Mouse (Mus musculus) adrenal gland, postnatal 14 days (tissue): Measurements from ENCODE around the gene 1110008P14Rik. TPM values are rescaled to one million over a fixed set of nuclear protein-coding genes. Genes with fewer than 3 reads are reported as not detected.
A peak's percentile ranks its signal among the peaks of the same experiment; 100 is the strongest.

Experiments used
- DNase-seq: peaks from one replicate; pipeline ENCODE4 v3.0.0; 2021; ENCODE audit warnings: mixed read lengths
- total RNA-seq: library from RNA; stranded (reverse); gene quantifications from 2 replicates; pipeline ENCODE4 v1.2.3, GENCODE M21; 2021

The 1110008P14Rik gene
- total RNA-seq, 1 experiment from 2014 or later: 159 TPM

DNA sequence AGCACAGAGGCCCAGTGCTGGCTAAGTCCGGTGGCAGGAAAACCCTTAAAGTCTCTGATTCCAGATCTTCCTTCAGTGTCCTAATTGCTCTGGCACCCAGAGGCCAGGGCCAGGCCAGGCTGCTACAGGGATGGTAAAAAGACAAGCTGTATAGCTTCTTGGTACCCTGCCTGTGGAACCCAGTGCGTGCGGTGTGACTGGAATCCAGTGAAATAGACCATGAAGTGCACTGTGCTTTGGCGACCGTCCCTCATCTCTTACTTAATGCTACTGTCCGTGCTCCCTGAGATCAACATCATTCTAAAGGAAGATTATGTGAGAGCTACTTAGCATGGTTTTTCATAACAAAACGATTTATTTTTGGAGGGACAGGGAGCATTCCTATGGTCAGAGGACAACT is 29.7 kb upstream of the 1110008P14Rik start:
- DNase-seq: no peak

DNA sequence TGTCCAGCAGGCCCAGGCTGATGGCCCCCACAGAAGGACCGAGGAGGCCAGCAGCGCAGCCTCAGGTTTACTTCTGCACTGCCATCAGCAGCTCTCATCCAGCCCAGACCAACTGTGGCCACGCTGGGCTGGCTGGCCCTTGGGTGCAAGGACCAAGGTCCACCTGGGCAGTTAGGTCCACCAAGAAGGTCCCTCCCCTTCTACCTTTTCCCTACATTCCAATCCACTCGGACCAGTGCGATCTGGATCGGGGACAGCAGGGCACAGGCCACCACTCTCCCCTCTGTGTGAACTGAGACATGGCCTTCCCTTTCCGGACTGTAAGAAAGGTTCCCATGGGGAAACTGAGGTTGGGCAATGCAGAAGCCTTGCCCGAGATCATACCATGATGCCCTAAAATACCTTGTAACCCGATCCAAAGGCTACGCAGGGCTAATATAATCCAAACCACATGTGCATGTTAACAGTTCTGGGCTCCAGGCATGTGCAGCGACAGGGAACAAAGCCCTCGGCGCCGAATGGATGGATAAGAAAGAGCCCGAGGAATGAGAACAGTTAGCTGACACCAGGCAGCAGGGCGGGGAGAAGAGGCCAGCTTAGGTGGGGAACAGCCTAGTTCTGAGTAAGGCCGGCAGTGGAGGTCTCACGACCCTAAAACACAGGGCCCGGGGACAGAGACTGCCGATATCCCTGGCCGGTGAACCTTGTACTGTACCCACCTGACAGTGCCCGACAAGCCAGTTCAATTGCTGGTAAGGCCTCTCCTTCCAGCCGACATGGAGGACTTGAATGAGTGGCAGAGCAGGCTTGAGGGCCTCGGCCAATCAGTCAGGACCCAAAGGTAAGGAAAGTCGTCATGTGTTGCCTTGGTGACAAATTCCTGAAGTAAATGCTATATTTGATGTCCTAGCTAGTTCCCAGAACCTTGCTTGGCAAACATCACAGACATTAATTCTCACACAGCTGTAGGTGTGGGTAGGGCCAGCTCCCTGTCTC is 27.0 kb upstream of the 1110008P14Rik start:
- peak; percentile 49 for DNase-seq

DNA sequence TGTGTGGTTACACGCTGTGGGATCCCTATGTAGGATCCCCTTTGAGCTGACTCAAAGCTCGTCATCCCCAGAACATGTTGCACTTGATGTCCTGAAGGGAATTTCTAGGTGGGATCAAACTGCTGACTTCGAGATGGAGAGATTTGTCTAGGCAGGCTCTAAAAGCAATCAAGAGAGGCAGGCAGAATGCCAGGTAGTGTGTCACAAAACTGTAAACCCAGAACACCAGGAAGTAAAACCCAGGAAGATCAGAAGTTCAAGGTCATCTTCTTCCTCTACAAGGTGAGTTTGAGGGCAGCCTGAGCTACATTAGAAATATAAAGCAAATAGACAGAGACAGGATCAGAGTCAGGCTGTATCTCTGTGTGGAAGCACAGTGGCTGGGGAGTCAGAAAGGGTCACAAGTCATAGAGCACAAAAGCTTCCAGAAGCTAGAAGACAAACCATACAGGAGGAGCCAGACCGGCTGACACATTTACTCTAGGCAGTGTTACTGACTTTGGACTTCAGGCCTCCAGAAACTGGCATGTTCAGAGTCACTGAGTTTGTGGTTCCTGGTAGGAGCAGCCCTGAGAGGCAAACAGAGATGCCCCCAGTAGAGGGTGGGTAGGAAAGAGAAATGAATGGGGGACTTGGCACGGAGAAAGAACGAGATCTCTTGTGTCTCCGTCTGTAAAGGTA is 25.5 kb upstream of the 1110008P14Rik start:
- DNase-seq: no peak

DNA sequence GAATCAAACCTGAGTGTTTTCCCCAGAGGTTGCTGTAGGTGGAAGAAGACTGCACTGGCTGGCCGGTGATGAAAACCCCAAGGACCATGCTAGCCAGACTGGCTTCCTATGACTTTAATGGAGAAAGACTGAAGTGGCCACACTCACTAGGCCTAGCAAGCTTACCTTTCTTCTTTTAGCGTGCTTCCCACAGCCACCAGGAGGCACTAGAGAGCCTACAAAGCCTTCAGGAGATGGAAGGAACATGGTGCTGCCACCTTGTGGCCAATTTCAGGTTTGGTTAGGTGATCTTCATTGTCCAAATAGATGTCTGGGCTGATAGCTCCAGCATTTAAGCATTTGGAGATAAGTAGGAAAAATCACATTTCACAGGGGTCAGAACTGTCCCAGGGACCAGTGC is 22.9 kb upstream of the 1110008P14Rik start:
- DNase-seq: peak; percentile 96

DNA sequence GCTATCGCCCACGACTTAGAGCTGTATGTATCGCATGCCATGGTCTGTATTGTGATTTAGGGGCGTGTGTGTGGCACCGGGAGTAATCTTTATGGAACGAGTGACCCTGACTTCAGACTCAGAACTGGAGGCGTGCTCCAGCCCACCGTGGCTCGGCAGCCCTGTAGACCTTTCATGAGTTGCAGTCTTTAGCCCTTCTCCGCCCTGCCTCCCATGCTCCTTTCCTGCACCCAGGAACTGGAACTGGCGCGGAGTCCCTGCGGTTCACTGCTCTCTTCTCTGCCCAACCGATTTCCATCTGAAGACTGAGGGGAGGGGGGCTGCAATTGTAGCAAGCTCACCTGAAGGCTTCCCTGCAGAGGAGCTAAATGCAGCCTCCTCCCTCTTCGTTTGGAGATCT is 15.0 kb upstream of the 1110008P14Rik start:
- no peak for DNase-seq

DNA sequence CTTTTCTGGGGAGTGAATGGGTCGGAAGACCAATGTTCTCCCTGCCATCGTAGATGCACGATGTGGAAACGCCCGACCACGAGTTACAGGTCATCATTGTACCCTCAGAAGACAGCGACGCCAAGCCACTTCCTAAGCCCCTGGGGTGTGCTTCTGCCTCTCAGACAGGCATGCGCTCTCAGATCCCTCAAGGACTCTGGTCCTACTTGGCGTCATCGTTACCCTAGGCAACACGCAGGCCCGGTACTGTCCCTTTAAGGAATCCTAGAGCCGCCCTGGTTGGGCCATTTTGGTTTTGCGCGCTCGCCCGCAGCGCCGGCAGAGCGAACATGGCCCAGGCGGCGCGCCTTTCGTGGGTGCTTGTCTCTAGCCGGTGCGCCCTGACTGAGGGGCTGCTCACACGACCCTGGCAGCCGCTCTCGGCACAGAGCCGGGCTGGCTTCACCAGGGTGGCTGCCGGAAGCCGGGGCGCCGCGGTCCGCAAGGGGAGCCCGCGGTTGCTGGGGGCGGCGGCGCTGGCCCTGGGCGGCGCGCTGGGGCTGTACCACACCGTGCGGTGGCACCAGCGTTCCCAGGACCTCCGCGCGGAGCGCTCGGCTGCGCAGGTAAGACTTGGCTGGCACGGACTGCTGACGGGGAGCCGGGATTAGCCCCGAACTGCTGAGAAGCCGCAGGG is 14.3 kb upstream of the 1110008P14Rik start:
- DNase-seq: peak; percentile 94

DNA sequence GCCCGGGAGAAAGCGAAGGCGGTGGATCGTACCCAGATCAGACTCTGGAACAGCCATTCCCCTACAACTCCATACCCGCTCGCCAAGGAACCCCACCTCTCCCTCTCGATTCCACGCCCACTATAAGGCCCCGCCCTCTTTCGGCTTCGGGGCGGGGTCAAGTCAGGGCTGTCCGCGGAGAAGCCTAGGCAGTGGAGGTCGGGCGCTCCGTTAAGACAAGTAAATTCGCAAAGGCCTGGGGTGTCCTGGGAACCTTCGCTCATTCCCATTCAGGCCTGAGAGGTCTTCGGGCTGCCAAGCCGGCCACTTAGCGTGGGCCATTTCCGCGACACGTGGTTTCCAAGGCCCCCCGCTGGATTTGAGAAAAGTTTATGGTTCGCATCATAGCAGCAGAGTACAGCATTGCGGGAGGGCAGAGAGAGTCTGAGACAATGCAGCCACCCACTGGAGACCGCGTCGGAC is 13.8 kb upstream of the 1110008P14Rik start, which contains the start of gene Ptges2:
Gene Ptges2, plus strand, starts transcription at position 413 of the 462 bp plus-strand sequence.
- DNase-seq: peak; percentile 93

DNA sequence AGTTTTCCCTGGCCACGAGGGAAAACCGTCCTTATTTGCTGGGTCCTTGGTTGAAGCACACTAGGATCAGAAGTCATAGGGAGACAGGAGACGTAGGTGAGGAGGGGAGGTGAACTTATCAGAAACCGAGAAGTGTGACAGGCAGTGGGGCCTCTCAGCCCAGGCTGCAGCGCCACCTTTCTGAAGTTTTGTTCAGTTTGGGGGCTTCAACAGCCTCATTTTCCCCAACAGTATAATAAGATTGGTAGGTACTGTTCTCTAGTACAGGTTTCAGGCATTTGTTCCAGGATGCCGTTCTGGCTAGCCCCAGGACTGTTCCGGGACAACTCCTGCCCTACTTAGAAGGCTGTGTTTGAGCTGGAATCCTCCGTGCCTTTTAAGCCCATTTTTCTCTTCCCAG is 13.2 kb upstream of the 1110008P14Rik start:
- DNase-seq: peak; percentile 61

DNA sequence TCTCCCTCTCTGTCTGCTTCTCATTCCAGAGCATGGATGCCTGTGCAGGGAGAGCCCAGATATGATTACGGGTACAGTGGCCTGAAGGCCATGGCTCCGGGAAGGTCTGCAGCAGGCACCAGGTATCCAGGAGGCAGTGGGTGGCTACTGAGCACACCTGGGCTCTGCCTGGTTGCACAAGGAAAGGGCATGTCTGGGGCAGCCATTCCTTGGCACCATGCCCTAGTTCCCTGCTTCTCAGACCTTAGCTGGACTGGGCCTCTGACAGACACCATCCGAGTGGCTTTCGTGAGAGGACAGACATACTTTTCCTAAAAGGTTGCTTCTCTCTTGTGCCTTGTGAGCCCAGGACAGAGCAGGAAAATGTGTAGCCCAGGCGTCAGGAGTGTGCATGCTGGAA is 10.3 kb upstream of the 1110008P14Rik start:
- peak; percentile 47 for DNase-seq

DNA sequence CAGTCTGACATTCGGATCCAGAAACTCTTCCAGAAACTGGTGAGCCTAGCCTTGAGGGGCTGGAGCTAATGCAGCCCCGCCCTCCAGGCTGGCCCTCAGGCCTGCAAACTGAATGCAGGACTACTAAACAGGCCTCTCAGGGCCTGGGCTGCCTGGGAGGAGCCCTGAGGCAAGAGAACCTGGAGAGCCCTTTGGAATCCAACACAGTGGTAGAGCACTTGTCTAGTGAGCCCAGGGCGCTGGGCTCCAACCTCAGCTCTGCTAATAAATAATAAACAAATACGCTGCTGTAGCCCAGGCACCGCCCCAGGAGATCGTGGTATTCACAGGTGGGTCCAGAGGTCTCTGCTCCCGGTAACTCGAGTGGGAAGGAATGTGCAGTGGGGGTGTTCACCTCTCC is 9.1 kb upstream of the 1110008P14Rik start:
- no peak for DNase-seq

DNA sequence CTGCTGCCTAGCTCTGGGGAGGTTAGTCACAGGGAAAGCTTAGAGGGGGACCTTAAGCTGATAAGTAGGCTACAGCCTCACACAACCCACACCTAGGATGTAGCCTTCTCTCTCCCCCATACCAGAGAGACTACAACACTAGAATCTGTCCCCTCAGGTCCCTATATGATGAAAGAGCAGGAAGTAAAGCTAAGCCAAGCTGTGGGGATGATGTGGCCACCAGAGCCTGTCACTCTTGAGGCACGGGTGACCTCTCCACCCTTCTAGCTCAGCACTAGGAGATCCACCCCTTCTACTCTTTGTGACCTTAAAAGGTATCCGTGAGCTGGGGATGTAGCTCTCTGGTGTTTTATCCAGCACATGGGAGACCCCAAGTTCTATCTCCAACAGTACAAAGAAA is 7.4 kb upstream of the 1110008P14Rik start:
- DNase-seq: no peak

DNA sequence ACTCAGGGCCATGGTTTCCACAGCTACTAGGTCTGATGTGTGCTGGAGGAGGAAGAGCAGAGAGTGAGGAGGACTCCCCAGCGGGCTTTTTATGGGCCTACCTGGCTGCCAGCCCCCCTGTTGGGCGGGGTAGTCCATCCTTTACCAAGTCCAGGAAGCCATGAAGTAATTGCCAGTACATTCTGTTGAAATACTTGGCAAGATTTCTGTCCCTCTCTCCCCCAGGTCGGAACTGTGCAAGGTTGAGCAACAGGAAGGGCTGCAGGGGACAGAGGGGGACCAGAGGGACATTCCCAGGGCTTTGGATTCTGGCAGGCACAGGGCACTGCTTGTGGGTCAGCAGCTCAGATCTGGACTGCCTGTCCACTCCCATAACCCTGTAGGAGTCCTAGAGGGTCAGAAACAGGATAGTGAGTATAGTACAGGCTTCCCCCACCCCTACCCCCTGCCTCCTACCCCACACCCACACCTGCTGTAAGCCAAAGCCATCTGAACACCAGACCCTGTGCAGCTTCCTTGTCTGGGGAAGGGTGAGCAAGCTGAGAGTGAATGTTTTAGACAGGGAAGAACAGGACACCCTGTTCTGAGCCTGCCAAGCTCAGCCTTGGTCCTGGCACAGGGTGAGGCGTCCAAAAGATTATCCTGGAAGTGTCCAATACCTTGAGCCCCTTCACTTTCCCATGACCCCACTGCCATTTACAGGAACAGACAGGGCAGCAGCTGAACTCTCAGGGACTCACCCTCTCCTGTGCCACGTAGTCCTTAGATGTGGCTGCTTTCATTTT is 6.2 kb upstream of the 1110008P14Rik start, which contains the start of gene Lcn2:
Gene Lcn2, minus strand, starts transcription at position 547 of the 785 bp plus-strand sequence.
- DNase-seq: peak; percentile 60

DNA sequence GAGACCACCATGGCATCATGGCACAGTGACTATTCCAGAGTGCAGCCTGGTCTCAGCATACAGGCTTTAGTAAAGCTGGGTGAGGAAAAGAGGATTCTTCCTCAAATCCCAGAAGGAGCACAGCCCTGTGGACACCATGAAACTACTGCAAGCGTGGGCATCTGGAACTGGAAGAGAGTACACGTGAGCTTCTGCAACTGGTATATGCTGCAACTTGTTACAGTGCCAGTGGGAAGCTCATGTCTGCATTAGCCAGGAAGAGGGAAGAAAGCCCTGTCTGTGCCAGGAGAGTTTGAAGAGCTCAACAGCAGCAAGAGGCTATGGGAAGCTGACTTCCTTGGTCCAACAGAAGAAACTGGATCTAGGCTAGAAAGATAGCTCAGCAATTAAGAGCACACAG is 951 bp upstream of the 1110008P14Rik start:
- no peak for DNase-seq

DNA sequence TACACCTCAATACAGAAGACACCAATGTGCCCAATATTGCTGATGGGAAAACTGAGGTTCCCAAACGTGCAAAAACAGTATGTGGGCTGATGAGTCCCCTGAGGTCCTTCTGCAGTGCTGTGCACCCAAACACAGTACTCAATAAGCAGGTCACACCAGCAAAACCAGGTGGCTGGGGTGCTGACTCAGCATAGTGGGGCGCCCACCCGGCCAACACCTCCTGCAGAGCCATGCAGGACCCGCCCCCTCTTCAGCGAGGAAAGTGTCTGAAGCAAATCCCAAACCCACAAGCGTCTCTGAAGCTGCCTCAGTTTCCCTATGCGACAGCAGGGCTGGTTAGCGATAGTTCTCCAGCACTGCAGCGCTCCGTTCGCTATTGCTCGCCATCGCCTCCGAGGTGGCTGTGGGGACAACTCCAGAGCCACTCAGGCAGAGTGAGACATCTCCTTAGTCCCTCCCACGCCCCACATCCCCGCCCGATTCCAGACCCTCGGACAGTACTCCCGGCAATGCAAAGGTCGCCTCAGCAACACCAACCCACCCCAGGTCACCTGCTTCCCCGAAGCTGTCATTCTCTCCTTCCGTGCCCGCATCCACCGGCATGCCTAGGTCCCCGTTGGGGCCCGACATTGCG is 480 bp downstream of the 1110008P14Rik start:
- no peak for DNase-seq

DNA sequence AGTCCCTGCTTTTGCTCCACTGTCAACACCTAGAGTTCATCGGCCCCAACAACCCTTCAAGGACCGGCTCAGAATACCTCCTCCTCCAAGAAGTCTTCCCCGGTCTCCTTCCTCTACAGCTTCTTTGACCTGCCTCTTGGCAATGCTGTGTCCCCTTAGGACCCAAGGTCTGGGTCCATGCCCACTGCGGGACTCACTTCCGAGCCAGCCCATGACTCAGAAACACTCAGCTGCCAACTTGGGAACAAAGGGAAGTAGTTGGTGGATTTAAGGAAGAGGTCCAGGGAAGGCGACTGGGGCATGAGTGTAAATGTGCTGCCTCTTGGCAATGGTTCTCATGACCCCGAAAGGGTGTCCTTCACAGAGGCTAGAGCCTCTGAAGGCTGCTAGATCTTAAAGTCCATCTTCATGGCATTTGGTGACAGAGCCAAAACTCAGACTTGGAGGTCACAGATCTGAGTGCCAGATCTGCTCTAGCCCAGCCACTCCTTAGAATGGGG is 1.7 kb downstream of the 1110008P14Rik start:
- DNase-seq: peak; percentile 86

DNA sequence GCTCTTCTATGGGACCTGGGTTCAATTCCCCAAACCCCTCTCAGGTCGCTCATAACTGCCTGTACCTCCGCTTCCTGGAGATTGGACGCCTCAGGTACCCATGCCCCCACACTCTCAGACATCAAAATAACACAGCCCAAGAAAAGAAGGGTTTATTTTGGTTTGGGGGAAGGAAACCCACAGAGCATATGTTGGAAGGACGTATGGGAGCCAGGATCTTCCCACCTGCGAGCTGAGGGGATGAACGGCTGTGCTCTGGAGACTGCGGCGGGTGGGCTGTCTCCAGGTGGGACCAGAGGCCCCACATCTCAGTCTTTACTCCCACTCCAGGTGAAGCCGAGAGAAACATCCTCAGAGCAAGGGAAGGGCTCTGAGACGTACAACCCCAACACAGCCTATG is 4.8 kb downstream of the 1110008P14Rik start:
- DNase-seq: no peak

DNA sequence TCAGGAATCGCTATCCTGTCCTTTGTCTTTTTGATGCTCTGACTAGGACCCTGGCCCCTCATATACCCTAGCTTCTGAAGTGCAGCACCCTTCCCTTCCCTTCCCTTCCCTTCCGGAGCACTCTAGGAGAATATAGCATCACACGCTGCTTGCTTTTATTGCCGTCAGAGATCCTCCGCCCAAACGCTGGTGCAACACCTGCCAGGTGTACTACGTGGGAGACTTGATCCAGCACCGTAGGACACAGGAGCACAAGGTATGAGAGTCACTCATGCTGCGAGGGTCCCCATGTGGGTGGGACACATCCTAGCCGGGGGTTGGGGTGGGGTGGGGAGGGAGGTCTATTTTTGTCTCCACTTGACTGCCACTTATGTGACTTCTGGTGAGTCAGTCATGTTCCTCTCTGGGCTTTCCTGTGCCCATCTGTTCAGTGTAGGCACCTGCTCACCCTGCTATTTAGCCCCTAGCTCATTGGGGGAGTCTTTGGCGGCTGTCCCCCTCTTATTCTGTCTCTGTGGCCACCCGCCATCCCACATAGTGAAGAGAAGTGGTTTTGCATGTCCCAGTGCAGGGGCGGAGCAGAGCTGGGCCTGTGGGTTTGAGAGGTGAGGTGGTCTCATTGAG is 6.3 kb downstream of the 1110008P14Rik start:
- DNase-seq: no peak

DNA sequence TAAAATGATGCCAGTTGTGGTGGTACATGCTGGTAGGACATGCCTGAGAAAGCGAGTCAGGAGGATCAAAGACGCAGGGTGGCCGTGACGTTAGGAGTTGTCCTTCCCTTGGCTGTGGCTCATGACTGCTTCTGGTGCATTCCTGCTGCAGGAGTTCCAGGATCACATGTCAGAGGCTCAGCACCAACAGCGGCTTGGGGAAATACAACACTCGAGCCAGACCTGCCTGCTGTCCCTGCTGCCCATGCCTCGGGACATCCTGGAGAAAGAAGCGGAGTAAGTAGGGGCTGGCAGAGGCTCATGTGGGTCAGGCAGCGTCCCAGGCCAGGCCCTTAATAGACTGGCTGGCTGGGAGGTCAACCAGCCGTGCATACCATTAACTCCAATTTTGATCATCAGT is 7.5 kb downstream of the 1110008P14Rik start:
- DNase-seq: no peak

DNA sequence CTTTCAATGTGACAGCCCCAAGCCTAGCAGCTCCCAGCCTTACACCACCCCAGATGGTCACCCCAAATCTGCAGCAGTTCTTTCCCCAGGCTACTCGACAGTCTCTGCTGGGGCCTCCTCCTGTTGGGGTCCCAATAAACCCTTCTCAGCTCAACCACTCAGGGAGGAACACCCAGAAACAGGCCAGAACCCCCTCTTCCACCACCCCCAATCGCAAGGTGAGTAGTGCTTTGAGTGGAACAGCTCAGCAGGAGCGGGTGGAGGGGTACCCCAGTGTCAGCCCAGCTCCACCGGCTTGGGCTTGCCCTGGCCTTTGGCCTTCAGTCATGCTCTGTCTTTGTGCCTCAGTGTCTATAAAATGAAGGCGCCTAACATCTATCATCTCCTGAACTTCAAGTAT is 14.4 kb downstream of the 1110008P14Rik start:
- no peak for DNase-seq

DNA sequence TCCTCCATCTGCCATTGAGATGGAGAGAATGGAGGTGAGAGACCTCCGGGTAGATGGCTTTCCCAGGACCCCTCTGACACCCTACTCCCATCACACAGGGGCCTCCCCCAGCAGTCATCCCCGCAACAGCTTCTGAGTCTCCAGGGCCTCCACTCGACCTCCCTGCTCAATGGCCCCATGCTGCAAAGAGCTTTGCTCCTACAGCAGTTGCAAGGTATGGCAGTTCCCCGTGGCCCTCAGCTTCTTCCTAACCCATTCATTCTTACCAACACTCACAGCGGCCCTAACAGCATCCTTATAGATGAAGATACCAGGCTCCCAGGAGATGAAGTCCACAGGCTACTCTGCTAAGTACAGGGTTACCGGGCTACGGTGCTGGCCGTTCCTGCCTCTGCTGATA is 17.6 kb downstream of the 1110008P14Rik start:
- no peak for DNase-seq
